Mouse (Mus musculus) spleen, adult 2 months (tissue): ENCODE measurements at regions not wholly inside any gene's neighbourhood (a gene's known extent, or its start where the extent isn't known, plus 50 kb on each side); places are given as distances from the start of the nearest gene placed in this dataset.

ENCODE experiments used
- DNase-seq, 2 experiments: peaks; one replicate each; pipeline versions ENCODE4 v3.0.0 to v3.0.0-alpha.2; 2012 to 2021; ENCODE audit warnings: low spot score in 2 of 2, low read depth in 1 of 2
- H3K27ac ChIP-seq: fragments of 200-500 bp; 2 replicates; pipeline ENCODE4 v1.5.1; 2012; ENCODE audit warnings: low read length, inconsistent platforms; ENCODE audit not compliant: insufficient read depth
- H3K27me3 ChIP-seq: fragments of 200-500 bp; 2 replicates; pipeline ENCODE4 v1.6.1; 2012; ENCODE audit warnings: mild to moderate bottlenecking, moderate library complexity, low read length, inconsistent platforms; ENCODE audit not compliant: control insufficient read depth, insufficient read depth
- H3K36me3 ChIP-seq: fragments of 200-500 bp; 2 replicates; pipeline ENCODE4 v1.6.1; 2012; ENCODE audit warnings: mild to moderate bottlenecking, low read length, inconsistent platforms; ENCODE audit not compliant: control insufficient read depth, insufficient read depth
- H3K4me1 ChIP-seq: fragments of 200-500 bp; 2 replicates; pipeline ENCODE4 v1.6.1; 2011; ENCODE audit warnings: inconsistent platforms; ENCODE audit not compliant: control insufficient read depth, insufficient read depth, insufficient read length
- H3K4me3 ChIP-seq: fragments of 200-500 bp; 2 replicates; pipeline ENCODE4 v1.5.1; 2011; ENCODE audit warnings: mild to moderate bottlenecking, inconsistent platforms; ENCODE audit not compliant: insufficient read depth, insufficient read length; ENCODE audit errors: extremely low read depth
- CTCF ChIP-seq: fragments of 200-500 bp; IDR thresholded peaks from 2 replicates; pipeline ENCODE4 v1.5.1; 2011; ENCODE audit warnings: mild to moderate bottlenecking, inconsistent platforms; ENCODE audit not compliant: insufficient read depth, insufficient read length, insufficient replicate concordance; ENCODE audit errors: extremely low read depth
- POLR2A ChIP-seq: fragments of 200-500 bp; IDR thresholded peaks from 2 replicates; pipeline ENCODE4 v1.6.1; 2011; ENCODE audit warnings: low read depth, low read length, inconsistent platforms
- WGBS: fragments of 180-500 bp; shearing (Covaris S2); methylation state at CpG from one replicate; pipeline ENCODE4 v1.1.7; 2018; 5-methylcytosine and 5-hydroxymethylcytosine counted together

GRCm38 (mm10) chr15:65579353-65579752, 564.6 kb upstream of the Gm21961 start:
- DNase-seq = no peak
- H3K4me3 ChIP-seq = no peak overlapping the region
- H3K4me1 ChIP-seq = no peaks in the 10 kb centered on the region
- H3K36me3 ChIP-seq = no peaks in the 10 kb centered on the region
- no peak for TF ChIP-seq CTCF
- 89% methylated on average over 1 of the region's 1 CpGs for WGBS
- H3K27ac ChIP-seq = no peak overlapping the region
- no peaks in the 10 kb centered on the region for H3K27me3 ChIP-seq

- WGBS = 86% methylated on average over 2 of the region's 2 CpGs
These were observed 553.2 kb upstream of the Gm21961 start for GRCm38 (mm10) chr15:65567931-65568330.

GRCm38 (mm10) chr15:65557846-65558835, 543.4 kb upstream of the Gm21961 start:
- Histone ChIP-seq H3K27ac (no peak overlapping the region), H3K4me1 (no peaks in the 10 kb centered on the region), H3K36me3 (no peaks in the 10 kb centered on the region), H3K27me3 (no peaks in the 10 kb centered on the region), H3K4me3 (no peak overlapping the region)
- WGBS = 80% methylated on average over 8 of the region's 8 CpGs
- DNase-seq = no peak
- TF ChIP-seq CTCF (no peak), POLR2A (no peak)

More at GRCm38 (mm10) chr15:65567931-65568330, 553.2 kb upstream of the Gm21961 start:
- Histone ChIP-seq H3K4me1 (no peaks in the 10 kb centered on the region), H3K27ac (no peak overlapping the region), H3K36me3 (no peaks in the 10 kb centered on the region), H3K4me3 (no peak overlapping the region), H3K27me3 (no peaks in the 10 kb centered on the region)
- no peak for DNase-seq
- no peak for TF ChIP-seq CTCF

- H3K36me3 ChIP-seq = no peaks in the 10 kb centered on the region
- no peak overlapping the region for H3K27ac ChIP-seq
- no peaks in the 10 kb centered on the region for H3K27me3 ChIP-seq
- no peak overlapping the region for H3K4me3 ChIP-seq
- no peak for TF ChIP-seq POLR2A
- no peak for TF ChIP-seq CTCF
- WGBS = 79% methylated on average over 2 of the region's 2 CpGs
- no peaks in the 10 kb centered on the region for H3K4me1 ChIP-seq
- DNase-seq = no peak
These were observed 534.3 kb upstream of the Gm21961 start for GRCm38 (mm10) chr15:65549046-65549445.

- TF ChIP-seq POLR2A = no peak
- TF ChIP-seq CTCF = no peak
- WGBS = 63% methylated on average over 3 of the region's 3 CpGs
- DNase-seq = no peak
These were observed 520.9 kb upstream of the Gm21961 start for GRCm38 (mm10) chr15:65535606-65536005.

GRCm38 (mm10) chr15:65532241-65532640, 517.5 kb upstream of the Gm21961 start:
- no peak overlapping the region for H3K27ac ChIP-seq
- H3K4me3 ChIP-seq = no peak overlapping the region
- H3K27me3 ChIP-seq = no peaks in the 10 kb centered on the region
- TF ChIP-seq CTCF (no peak), POLR2A (no peak)
- 84% methylated on average over 2 of the region's 2 CpGs for WGBS
- no peaks in the 10 kb centered on the region for H3K4me1 ChIP-seq
- no peaks in the 10 kb centered on the region for H3K36me3 ChIP-seq
- no peak for DNase-seq

More at GRCm38 (mm10) chr15:65535606-65536005, 520.9 kb upstream of the Gm21961 start:
- Histone ChIP-seq H3K4me3 (no peak overlapping the region), H3K27me3 (no peaks in the 10 kb centered on the region), H3K4me1 (no peaks in the 10 kb centered on the region), H3K27ac (no peak overlapping the region), H3K36me3 (no peaks in the 10 kb centered on the region)

GRCm38 (mm10) chr15:65502656-65503055, 488.0 kb upstream of the Gm21961 start:
- TF ChIP-seq POLR2A (no peak), CTCF (no peak)
- Histone ChIP-seq H3K4me3 (no peak overlapping the region), H3K27me3 (no peaks in the 10 kb centered on the region), H3K36me3 (no peaks in the 10 kb centered on the region), H3K27ac (no peak overlapping the region), H3K4me1 (no peaks in the 10 kb centered on the region)
- WGBS = 98% methylated on average over 1 of the region's 1 CpGs
- DNase-seq = no peak
